Comparison of ENCODE assay signal across 27 mouse cellular contexts in genomic region chr14:118057696-118058580, GRCm38 (mm10). TPM values are rescaled to one million over a fixed set of nuclear protein-coding genes. Genes with fewer than 3 reads are reported as not detected.
DNase-seq lines count a peak whose midpoint lies in the region; ATAC-seq and TF ChIP-seq lines count a peak whose summit lies in the region.
"Had no signal": no experiment of that assay in that cellular context is flagged by ENCODE, and none has a peak within 500 bp of the region (broad histone marks: within the 10 kb centered on the region; RNA-seq: fewer than 3 reads in every experiment).

No protein-coding gene starts in this region.

- H3K9ac ChIP-seq in lung, postnatal 0 days (replicated peaks; ENCODE audit: low read depth), result no peak overlapping the region
- no peak overlapping the region for H3K9ac ChIP-seq in intestine, embryonic 16.5 days (ENCODE audit: low read depth, low read length)
- H3K9ac ChIP-seq: embryonic facial prominence, embryonic 13.5 days; limb, embryonic 15.5 days; liver, embryonic 14.5 days; midbrain, embryonic 15.5 days; neural tube, embryonic 13.5 days had no signal

- peak overlapping the region; percentile 69 for H3K27ac ChIP-seq in lung, postnatal 0 days (ENCODE audit: low read length)
- H3K27ac ChIP-seq in intestine, embryonic 16.5 days (ENCODE audit: low read length), result no peak overlapping the region
- peak overlapping the region; percentile 33 for H3K27ac ChIP-seq in small intestine, adult 2 months (ENCODE audit: insufficient read depth, low read depth, low read length)
- H3K27ac ChIP-seq: embryonic facial prominence, embryonic 13.5 days; hindbrain, postnatal 0 days; limb, embryonic 15.5 days; liver, embryonic 14.5 days; macrophage; midbrain, embryonic 15.5 days; neural tube, embryonic 13.5 days had no signal

- intact Hi-C loops in left cerebral cortex, postnatal 10 days (cut with DNase I), result no loop called here

- H3K9me3 ChIP-seq in lung, postnatal 0 days (ENCODE audit: low read length), result no peaks in the 10 kb centered on the region
- no peaks in the 10 kb centered on the region for H3K9me3 ChIP-seq in intestine, embryonic 16.5 days (ENCODE audit: control insufficient read depth, low read length)
- H3K9me3 ChIP-seq: embryonic facial prominence, embryonic 13.5 days; limb, embryonic 15.5 days; midbrain, embryonic 15.5 days; neural tube, embryonic 13.5 days had no signal

- no peak overlapping the region for H3K4me3 ChIP-seq in lung, postnatal 0 days (ENCODE audit: low read depth, low read length)
- no peak overlapping the region for H3K4me3 ChIP-seq in lung, adult 2 months (replicated peaks; ENCODE audit: extremely low read depth, low read depth, low read length)
- H3K4me3 ChIP-seq in intestine, embryonic 16.5 days (ENCODE audit: low read length), result no peak overlapping the region
- H3K4me3 ChIP-seq in small intestine, adult 2 months (ENCODE audit: low read depth, low read length), result no peak overlapping the region
- H3K4me3 ChIP-seq: embryonic facial prominence, embryonic 13.5 days; erythroblast, embryonic 14.5 days; limb, embryonic 15.5 days; midbrain, embryonic 15.5 days; neural tube, embryonic 13.5 days had no signal

- no peaks in the 10 kb centered on the region for H3K4me1 ChIP-seq in lung, postnatal 0 days (ENCODE audit: insufficient read depth, low read depth, low read length)
- no peaks in the 10 kb centered on the region for H3K4me1 ChIP-seq in lung, adult 2 months (ENCODE audit: control insufficient read depth, insufficient read depth, low read length)
- no peaks in the 10 kb centered on the region for H3K4me1 ChIP-seq in intestine, embryonic 16.5 days (ENCODE audit: control insufficient read depth, insufficient read depth, low read length)
- H3K4me1 ChIP-seq in small intestine, adult 2 months (ENCODE audit: control insufficient read depth, insufficient read depth, insufficient read length, low read length), result no peaks in the 10 kb centered on the region; the same call in 1 of the 2 replicates
- H3K4me1 ChIP-seq: embryonic facial prominence, embryonic 13.5 days; limb, embryonic 15.5 days had no signal

- H3K4me2 ChIP-seq in lung, postnatal 0 days (replicated peaks; ENCODE audit: low read depth, low read length), result no peak overlapping the region
- H3K4me2 ChIP-seq in intestine, embryonic 16.5 days (ENCODE audit: low read depth, low read length), result 0 out of 2 replicates have a peak overlapping the region, but pooled peaks have one; percentile 14
- H3K4me2 ChIP-seq: embryonic facial prominence, embryonic 13.5 days; heart, embryonic 11.5 days; limb, embryonic 15.5 days; midbrain, embryonic 15.5 days; neural tube, embryonic 13.5 days had no signal

- peak; percentile 85 for TF ChIP-seq EP300 in lung, postnatal 0 days (IDR thresholded peaks at IDR 0.05)

- no peak for TF ChIP-seq POLR2A in lung, adult 2 months (IDR thresholded peaks at IDR 0.05; ENCODE audit: borderline replicate concordance, extremely low read depth, low read depth, low read length)
- TF ChIP-seq POLR2A in small intestine, adult 2 months (IDR thresholded peaks at IDR 0.05; ENCODE audit: low read depth, low read length), result no peak

- no peaks in the 10 kb centered on the region for H3K36me3 ChIP-seq in lung, postnatal 0 days (ENCODE audit: insufficient read depth, low read length)
- no peaks in the 10 kb centered on the region for H3K36me3 ChIP-seq in intestine, embryonic 16.5 days (ENCODE audit: control insufficient read depth, insufficient read depth, low read length)
- no peaks in the 10 kb centered on the region for H3K36me3 ChIP-seq in small intestine, adult 2 months (ENCODE audit: control insufficient read depth, insufficient read depth, low read length)
- H3K36me3 ChIP-seq: embryonic facial prominence, embryonic 13.5 days; limb, embryonic 15.5 days; midbrain, embryonic 15.5 days; neural tube, embryonic 13.5 days had no signal

- WGBS in lung, postnatal 0 days, result 69% methylated on average over 25 of the region's 25 CpGs
- 74% methylated on average over 25 of the region's 25 CpGs for WGBS in lung, adult 2 months
- WGBS in intestine, embryonic 16.5 days, result 74% methylated on average over 25 of the region's 25 CpGs
- WGBS in small intestine, adult 2 months, result 32% methylated on average over 25 of the region's 25 CpGs

- peak; percentile 94 for ATAC-seq in lung, postnatal 0 days
- peak; percentile 82 for ATAC-seq in intestine, embryonic 16.5 days
- ATAC-seq: forebrain, embryonic 14.5 days; hindbrain, postnatal 0 days; midbrain, embryonic 15.5 days had no signal

- TF ChIP-seq CTCF in lung, postnatal 0 days (IDR thresholded peaks at IDR 0.05), result no peak
- no peak for TF ChIP-seq CTCF in lung, adult 2 months (IDR thresholded peaks at IDR 0.05; ENCODE audit: insufficient read depth, low read length)
- TF ChIP-seq CTCF in small intestine, adult 2 months (IDR thresholded peaks at IDR 0.05; ENCODE audit: extremely low read depth, insufficient read length, insufficient replicate concordance, low read depth, low read length), result no peak

- DNase-seq in lung, postnatal 0 days (ENCODE audit: low spot score), result peak; percentile 50
- no peak for DNase-seq in lung, adult 2 months
- DNase-seq in left cerebral cortex, adult 8-10 months (ENCODE audit: low spot score in 2 of 2), result no peak
- no peak for DNase-seq in left cerebral cortex, postnatal 10 days (ENCODE audit: extremely low spot score in 1 of 2, low spot score in 2 of 2)
- DNase-seq in spleen, adult 12 weeks (ENCODE audit: low spot score), result no peak
- DNase-seq: adrenal gland, postnatal 14 days; cerebellum, adult 8-10 months; cerebellum, postnatal 36 days; embryo, embryonic 11 days; kidney, adult 2 months; kidney, postnatal 10 days; retina, postnatal 1 day; right cerebral cortex, postnatal 25 days; thymus, postnatal 4 days had no signal

- no peaks in the 10 kb centered on the region for H3K27me3 ChIP-seq in lung, postnatal 0 days (replicated peaks; ENCODE audit: insufficient read depth, low read length)
- H3K27me3 ChIP-seq in intestine, embryonic 16.5 days (replicated peaks; ENCODE audit: control insufficient read depth, insufficient read depth, low read length), result no peaks in the 10 kb centered on the region
- H3K27me3 ChIP-seq in small intestine, adult 2 months (ENCODE audit: control insufficient read depth, insufficient read depth, low read length), result no peaks in the 10 kb centered on the region
- H3K27me3 ChIP-seq: embryonic facial prominence, embryonic 13.5 days; limb, embryonic 15.5 days had no signal

RNA-seq across cellular contexts. Expression of gene Dct, which starts 5.9 kb away (rescaled TPM):
- polyA plus RNA-seq in lung, postnatal 0 days (2015; fragmentation: Nextera tagmentation; extraction: Ambion mirVana), result 0.24 and 0.39 TPM in 2 replicates
- polyA plus RNA-seq in lung, adult 2 months (2012; rRNA removed), result 0.08 and 0.30 TPM in 2 replicates
- polyA plus RNA-seq in intestine, embryonic 16.5 days (2015; fragmentation: Nextera tagmentation; extraction: Ambion mirVana), result 1.8 TPM in 2 replicates
- polyA plus RNA-seq in small intestine, adult 2 months (2012; rRNA removed), result 0.05 and 0.13 TPM in 2 replicates
- under 1 TPM; 0.32 to 0.81 (median 0.70) TPM for total RNA-seq in left cerebral cortex, adult 8-10 months (2022)
- total RNA-seq in left cerebral cortex, postnatal 10 days (2021), result under 1 TPM; 0.18 to 0.21 TPM
- total RNA-seq: adrenal gland, postnatal 14 days; granulocyte monocyte progenitor cell, adult 5-6 weeks had no signal
- polyA plus RNA-seq: erythroblast, embryonic 14.5 days; macrophage had no signal
